Mouse (Mus musculus): ENCODE data around the gene Bnip2. TPM values are rescaled to one million over a fixed set of nuclear protein-coding genes. Genes with fewer than 3 reads are reported as not detected.

Gene Bnip2
- polyA plus RNA-seq, 1 experiment, result 63.5 TPM

- 73% methylated on average over 3 of the region's 3 CpGs for WGBS
- no peaks in the 10 kb centered on the region for H3K4me1 ChIP-seq (ENCODE audit: control insufficient read depth, insufficient read depth, low read length)
- TF ChIP-seq POLR2A (IDR thresholded peaks at IDR 0.05; ENCODE audit: borderline replicate concordance, control insufficient read depth, low read depth, low read length) (no peak), CTCF (IDR thresholded peaks at IDR 0.05; ENCODE audit: control insufficient read depth, insufficient read depth, low read length) (no peak)
- no peak overlapping the region for H3K4me3 ChIP-seq (replicated peaks; ENCODE audit: control insufficient read depth, low read depth, low read length)
- H3K27ac ChIP-seq (ENCODE audit: control insufficient read depth, insufficient read depth, low read depth, low read length, poor library complexity), result no peak overlapping the region
These were observed 63.5 kb downstream of the Bnip2 start for GRCm38 (mm10) chr9:70052730-70053129.

GRCm38 (mm10) chr9:70053411-70053810 is 64.1 kb downstream of the Bnip2 start:
- WGBS, result 58% methylated on average over 3 of the region's 3 CpGs
- TF ChIP-seq POLR2A (IDR thresholded peaks at IDR 0.05; ENCODE audit: borderline replicate concordance, control insufficient read depth, low read depth, low read length), result no peak
- TF ChIP-seq CTCF (IDR thresholded peaks at IDR 0.05; ENCODE audit: control insufficient read depth, insufficient read depth, low read length), result no peak
- H3K4me1 ChIP-seq (ENCODE audit: control insufficient read depth, insufficient read depth, low read length), result no peaks in the 10 kb centered on the region
- H3K27ac ChIP-seq (ENCODE audit: control insufficient read depth, insufficient read depth, low read depth, low read length, poor library complexity), result no peak overlapping the region
- H3K4me3 ChIP-seq (replicated peaks; ENCODE audit: control insufficient read depth, low read depth, low read length), result no peak overlapping the region

Other genes starting within 250 kb of the Bnip2 start
- gene Foxb1, start 228.5 kb upstream of the Bnip2 start, polyA plus RNA-seq (2011; ENCODE audit: insufficient read depth, insufficient read length, low replicate concordance, missing spikeins), result not detected in 2 replicates
- 71.1 and 78.5 TPM in 2 replicates for gene Gtf2a2, start 23.1 kb downstream of the Bnip2 start, polyA plus RNA-seq (2011; ENCODE audit: insufficient read depth, insufficient read length, low replicate concordance, missing spikeins)
- gene Gcnt3, start 48.6 kb downstream of the Bnip2 start, polyA plus RNA-seq (2011; ENCODE audit: insufficient read depth, insufficient read length, low replicate concordance, missing spikeins), result 0.59 and 0.70 TPM in 2 replicates
- 0.25 and 1.8 TPM in 2 replicates for gene Fam81a, start 153.1 kb downstream of the Bnip2 start, polyA plus RNA-seq (2011; ENCODE audit: insufficient read depth, insufficient read length, low replicate concordance, missing spikeins)
- 4.7 and 4.9 TPM in 2 replicates for gene Myo1e, start 217.9 kb downstream of the Bnip2 start, polyA plus RNA-seq (2011; ENCODE audit: insufficient read depth, insufficient read length, low replicate concordance, missing spikeins)

Data from bone marrow, adult 2 months (tissue).